Mouse (Mus musculus) heart, postnatal 0 days (tissue): ENCODE measurements around the gene BC017158.

Experiments
- CTCF ChIP-seq: IDR thresholded peaks from 2 replicates; pipeline ENCODE4 v1.5.1; 2016; ENCODE audit warnings: antibody characterized with exemption, control low read depth, low read depth
- EP300 ChIP-seq: IDR thresholded peaks from 2 replicates; pipeline ENCODE4 v1.6.1; 2016; ENCODE audit warnings: antibody characterized with exemption, low read depth

- TF ChIP-seq CTCF (no peak), EP300 (no peak)
Observed at GRCm38 (mm10) chr7:128314491-128314890, 16.5 kb upstream of the BC017158 start.
